Mouse (Mus musculus) liver, adult (tissue): ENCODE measurements around the gene Mrps24.

Source experiments
- GATA4 ChIP-seq: IDR thresholded peaks from 2 replicates; pipeline ENCODE4 v1.6.1; 2014; ENCODE audit warnings: mild to moderate bottlenecking, low read length; ENCODE audit not compliant: insufficient replicate concordance

Gene Mrps24

GRCm38 (mm10) chr11:5716938-5717705, 1.6 kb upstream of the Mrps24 start:
- no peak for TF ChIP-seq GATA4

DNA sequence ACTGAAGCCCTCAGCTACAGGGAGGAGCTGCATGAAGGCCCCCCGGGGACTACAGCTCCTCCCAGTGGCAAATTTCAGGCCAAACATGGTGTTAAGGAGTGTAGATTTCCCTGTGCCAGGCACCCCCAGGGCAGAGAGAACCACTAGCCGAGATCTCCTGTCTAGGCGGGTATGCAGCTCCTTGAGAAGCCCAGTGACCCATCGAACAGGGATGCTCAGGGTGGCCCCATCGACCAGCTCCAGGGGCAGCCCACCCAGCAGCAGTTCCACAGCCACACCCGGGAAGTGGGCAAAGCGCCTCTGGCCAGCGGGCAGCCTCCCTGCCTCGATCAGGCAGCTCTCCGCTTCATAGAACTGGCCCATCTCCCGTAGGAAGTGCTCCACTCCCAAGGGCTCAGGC, 766 bp upstream of the Mrps24 start:
- no peak for TF ChIP-seq GATA4

GRCm38 (mm10) chr11:5715179-5715578, 301 bp downstream of the Mrps24 start:
- TF ChIP-seq GATA4: no peak

DNA sequence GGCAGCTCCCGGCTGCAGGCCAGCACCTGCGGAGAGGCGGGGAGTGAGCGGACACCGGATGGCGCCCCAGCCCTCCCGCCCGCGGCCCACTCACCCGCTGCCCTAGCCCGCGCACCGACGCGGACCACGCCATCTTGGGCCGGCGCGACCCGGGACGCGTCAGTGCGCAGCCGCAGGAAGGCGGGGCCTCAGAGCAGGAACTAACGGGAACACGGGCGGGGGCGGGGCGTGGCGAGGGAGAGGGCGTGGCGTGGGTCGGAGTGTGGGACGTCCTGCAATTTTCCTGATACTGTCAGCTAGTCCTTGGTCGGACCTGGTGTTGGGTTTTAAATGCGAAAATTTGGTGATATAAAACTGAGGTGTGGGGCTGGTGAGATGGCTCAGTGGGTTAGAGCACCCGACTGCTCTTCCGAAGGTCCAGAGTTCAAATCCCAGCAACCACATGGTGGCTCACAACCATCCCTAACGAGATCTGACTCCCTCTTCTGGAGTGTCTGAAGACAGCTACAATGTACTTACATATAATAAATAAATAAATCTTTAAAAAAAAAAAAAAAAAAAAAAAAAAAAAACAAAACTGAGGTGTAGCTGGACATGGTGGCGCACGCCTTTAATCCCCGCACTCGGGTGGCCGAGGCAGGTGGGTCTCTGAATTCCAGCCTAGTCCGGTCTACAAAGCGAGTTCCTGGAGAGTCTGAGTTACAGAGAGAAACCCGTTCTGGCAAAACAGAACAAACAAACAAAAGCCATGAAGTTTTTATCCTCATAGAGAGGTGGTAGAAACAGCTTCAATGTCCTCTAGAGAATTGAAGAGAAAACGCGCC, 7.7 kb downstream of the Mrps24 start:
- TF ChIP-seq GATA4: no peak; the same call in 1 of the 2 replicates

GRCm38 (mm10) chr11:5706874-5707529, 8.5 kb downstream of the Mrps24 start:
- no peak for TF ChIP-seq GATA4

GRCm38 (mm10) chr11:5705972-5706371, 9.5 kb downstream of the Mrps24 start:
- TF ChIP-seq GATA4: no peak

GRCm38 (mm10) chr11:5703341-5703740, 12.1 kb downstream of the Mrps24 start:
- no peak for TF ChIP-seq GATA4

DNA sequence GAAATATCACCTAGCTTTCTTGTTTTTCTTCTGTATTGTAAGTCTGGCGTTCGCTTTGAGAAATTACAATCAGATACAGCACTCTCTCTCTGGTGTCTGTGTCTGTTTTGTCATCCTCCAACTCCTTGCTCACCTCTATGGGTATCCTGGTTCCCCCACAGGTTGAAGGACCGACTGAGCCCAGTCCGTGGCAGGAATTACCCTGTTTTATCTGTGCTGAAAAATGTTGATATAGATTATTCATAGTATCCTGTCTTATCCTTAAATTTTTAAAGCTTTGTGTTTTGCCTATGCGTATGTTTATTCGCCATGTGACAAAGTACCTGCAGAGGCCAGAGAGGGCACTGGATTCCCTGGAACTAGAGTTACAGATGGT, 12.5 kb downstream of the Mrps24 start:
- no peak for TF ChIP-seq GATA4

GRCm38 (mm10) chr11:5702271-5702956, 13.1 kb downstream of the Mrps24 start:
- no peak for TF ChIP-seq GATA4

- TF ChIP-seq GATA4: no peak
Observed at GRCm38 (mm10) chr11:5701821-5702220, 13.7 kb downstream of the Mrps24 start.

DNA sequence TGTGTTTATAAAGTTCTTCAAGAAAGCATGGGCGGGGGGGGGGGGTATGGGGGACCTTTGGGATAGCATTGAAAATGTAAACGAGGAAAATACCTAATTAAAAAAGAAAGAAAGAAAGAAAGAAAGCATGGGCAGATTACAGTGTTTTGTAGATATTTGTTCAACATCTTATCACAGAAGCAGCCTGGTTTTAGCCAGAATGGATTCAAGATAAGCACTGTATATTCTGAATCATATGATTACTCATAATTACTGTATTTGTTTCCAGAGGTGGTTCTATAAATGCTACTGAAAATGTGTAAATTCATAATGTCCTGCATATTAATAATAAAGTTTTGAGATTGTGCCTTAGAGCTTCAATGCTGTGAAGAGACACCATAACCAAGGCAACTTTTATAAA, 14.2 kb downstream of the Mrps24 start:
- no peak for TF ChIP-seq GATA4

DNA sequence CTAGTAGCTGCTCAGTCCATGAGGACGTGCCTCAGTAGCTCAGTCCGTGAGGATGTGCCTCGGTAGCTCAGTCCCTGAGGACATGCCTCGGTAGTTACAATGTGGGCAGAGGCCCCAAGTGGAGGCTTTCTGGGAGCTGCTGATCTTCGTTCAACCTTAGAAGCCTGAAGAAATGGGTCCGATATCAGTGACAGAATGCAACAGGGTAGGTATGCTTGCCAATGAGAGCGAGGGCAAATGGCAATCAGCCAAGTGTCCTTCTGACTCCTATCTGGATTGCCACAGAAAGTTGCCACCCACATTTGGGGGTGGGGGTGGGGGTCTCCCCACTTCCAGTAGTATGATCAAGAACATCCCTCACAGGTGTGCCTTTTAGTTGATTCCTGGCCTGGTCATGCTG, 14.7 kb downstream of the Mrps24 start:
- TF ChIP-seq GATA4: peak; percentile 27; the same call in 1 of the 2 replicates

GRCm38 (mm10) chr11:5691775-5692174, 23.7 kb downstream of the Mrps24 start:
- no peak for TF ChIP-seq GATA4

DNA sequence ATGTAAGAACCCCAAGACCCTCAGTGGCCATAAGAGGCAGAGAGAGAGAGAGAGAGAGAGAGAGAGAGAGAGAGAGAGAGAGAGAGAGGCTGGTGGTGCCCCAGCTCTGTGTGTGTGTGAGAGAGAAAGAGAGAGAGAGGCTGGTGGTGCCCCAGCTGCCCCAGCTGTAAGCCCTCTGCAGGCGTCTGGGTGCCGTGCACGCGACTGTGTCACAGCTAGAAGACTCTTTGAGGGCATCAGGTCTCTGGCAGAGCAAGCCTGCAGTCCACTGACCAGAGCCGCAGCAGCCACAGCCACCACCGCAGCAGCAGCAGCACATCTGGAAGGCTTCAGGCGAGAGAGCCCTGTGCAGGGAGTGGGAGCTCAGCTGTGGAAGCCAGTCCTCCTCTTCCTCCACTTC, 31.2 kb downstream of the Mrps24 start:
- TF ChIP-seq GATA4: no peak

DNA sequence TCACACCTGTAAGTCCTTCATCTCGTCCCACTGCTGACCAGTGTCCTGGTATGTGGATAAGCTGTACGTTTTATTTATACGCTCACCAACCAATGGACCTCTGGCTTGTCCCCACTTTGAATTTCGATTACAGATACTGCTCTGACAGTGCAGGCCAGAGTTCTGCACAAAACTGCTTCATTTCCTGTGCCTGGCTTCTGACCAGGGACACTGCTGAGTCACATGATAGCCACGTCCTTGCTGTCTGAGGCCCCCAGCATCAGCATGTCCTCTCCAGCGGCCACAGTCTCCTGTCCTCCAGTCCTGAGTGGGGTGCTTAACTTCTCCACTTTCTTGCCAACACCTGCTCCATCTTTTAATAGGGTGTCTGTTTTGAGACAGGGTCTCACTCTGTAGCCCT, 32.9 kb downstream of the Mrps24 start:
- no peak for TF ChIP-seq GATA4
